Mouse (Mus musculus) spleen, postnatal 14 days (tissue): ENCODE measurements around the gene Gp1ba.
A peak's percentile ranks its signal among the peaks of the same experiment; 100 is the strongest.

Source experiments
- DNase-seq, 2 experiments: peaks; one replicate each; pipeline ENCODE4 v3.0.0; 2021 to 2022; ENCODE audit warnings: low spot score in 2 of 2

Gp1ba gene

GRCm38 (mm10) chr11:70652884-70653344, 14.0 kb downstream of the Gp1ba start:
- no peak for DNase-seq

- DNase-seq = peak; percentile 62 to 75
Observed at GRCm38 (mm10) chr11:70653345-70654197, 14.6 kb downstream of the Gp1ba start.

GRCm38 (mm10) chr11:70654198-70654922, 15.4 kb downstream of the Gp1ba start, which contains the start of gene Pfn1:
TSS of gene Pfn1 (minus strand) at chr11:70654644.
- DNase-seq = peak; percentile 62 to 74

GRCm38 (mm10) chr11:70654923-70655570, 16.1 kb downstream of the Gp1ba start:
- peak; percentile 58 to 69 for DNase-seq

- peak in 1 of 2 experiments; percentile 44 for DNase-seq
Observed at GRCm38 (mm10) chr11:70655571-70656455, 16.9 kb downstream of the Gp1ba start.

- DNase-seq = no peak
Observed at GRCm38 (mm10) chr11:70656456-70656927, 17.6 kb downstream of the Gp1ba start.

- no peak for DNase-seq
Observed at GRCm38 (mm10) chr11:70656964-70657363, 18.0 kb downstream of the Gp1ba start, which contains the start of gene Eno3. TSS of gene Eno3 (plus strand) at chr11:70657202.

GRCm38 (mm10) chr11:70657573-70657972, 18.7 kb downstream of the Gp1ba start:
- no peak for DNase-seq

GRCm38 (mm10) chr11:70657991-70658390, 19.1 kb downstream of the Gp1ba start:
- no peak for DNase-seq

GRCm38 (mm10) chr11:70658521-70658920, 19.6 kb downstream of the Gp1ba start:
- DNase-seq = no peak

GRCm38 (mm10) chr11:70658942-70659341, 20.0 kb downstream of the Gp1ba start:
- no peak for DNase-seq

GRCm38 (mm10) chr11:70660571-70660970, 21.6 kb downstream of the Gp1ba start:
- DNase-seq = no peak

- DNase-seq = no peak
Observed at GRCm38 (mm10) chr11:70663101-70663500, 24.2 kb downstream of the Gp1ba start.

GRCm38 (mm10) chr11:70663957-70664356, 25.0 kb downstream of the Gp1ba start:
- DNase-seq = no peak

- DNase-seq = no peak
Observed at GRCm38 (mm10) chr11:70664741-70665140, 25.8 kb downstream of the Gp1ba start.

- no peak for DNase-seq
Observed at GRCm38 (mm10) chr11:70666687-70667086, 27.8 kb downstream of the Gp1ba start.

- DNase-seq = no peak
Observed at GRCm38 (mm10) chr11:70667271-70668150, 28.6 kb downstream of the Gp1ba start.

- peak; percentile 39 to 47 for DNase-seq
Observed at GRCm38 (mm10) chr11:70668335-70668770, 29.4 kb downstream of the Gp1ba start.

- DNase-seq = peak; percentile 85 to 90
Observed at GRCm38 (mm10) chr11:70668771-70669505, 30.0 kb downstream of the Gp1ba start, which contains the start of gene Spag7. TSS of gene Spag7 (minus strand) at chr11:70669416.
